Mouse (Mus musculus) regulatory T cell (primary cell): ENCODE results near the gene Cyp2b19.
"Not testable (repeated sequence)": the region's sequence is repeated elsewhere in the genome, so short reads cannot be mapped to it uniquely, and the experiment has no call there.

Source experiments
- in situ Hi-C: fragments of 300-600 bp; cut with MboI, MseI; formaldehyde crosslinking; loops from one replicate; pipeline ENCODE4 v1.15.1; 2025; ENCODE audit warnings: high pct_unique_total_duplicates

Gene Cyp2b19

GRCm38 (mm10) chr7:26756842-26757241, at the start of gene Cyp2b19:
TSS of gene Cyp2b19 (plus strand) at chr7:26757142.
- in situ Hi-C loops, result loop anchor here (25.0 kb wide), 1 partner anchor 530 kb away; no protein-coding TSS in a partner anchor

- in situ Hi-C loops, result no loop called here
These were observed 45.9 kb upstream of the Cyp2b19 start for GRCm38 (mm10) chr7:26711061-26711460.

DNA sequence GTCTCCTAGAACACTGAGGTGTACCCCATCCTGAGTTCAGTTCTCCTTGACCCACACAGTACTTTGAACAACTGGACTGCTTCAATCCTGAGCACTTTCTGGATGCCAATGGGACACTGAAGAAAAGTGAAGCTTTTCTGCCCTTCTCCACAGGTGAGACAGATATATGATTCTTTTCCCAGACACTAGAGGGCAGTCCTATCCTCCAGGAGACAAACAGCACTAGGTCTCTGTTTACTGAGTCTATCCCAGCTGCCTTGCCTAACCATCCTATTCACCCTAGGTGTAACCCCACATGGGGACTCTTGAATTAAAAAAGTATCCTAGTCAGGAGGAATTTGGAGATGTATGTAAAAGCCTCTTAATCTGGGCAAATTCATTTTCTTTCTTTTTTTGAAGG, 18.0 kb upstream of the Cyp2b19 start:
- in situ Hi-C loops, result no loop called here

GRCm38 (mm10) chr7:26743948-26744347, 13.0 kb upstream of the Cyp2b19 start:
- in situ Hi-C loops, result no loop called here

DNA sequence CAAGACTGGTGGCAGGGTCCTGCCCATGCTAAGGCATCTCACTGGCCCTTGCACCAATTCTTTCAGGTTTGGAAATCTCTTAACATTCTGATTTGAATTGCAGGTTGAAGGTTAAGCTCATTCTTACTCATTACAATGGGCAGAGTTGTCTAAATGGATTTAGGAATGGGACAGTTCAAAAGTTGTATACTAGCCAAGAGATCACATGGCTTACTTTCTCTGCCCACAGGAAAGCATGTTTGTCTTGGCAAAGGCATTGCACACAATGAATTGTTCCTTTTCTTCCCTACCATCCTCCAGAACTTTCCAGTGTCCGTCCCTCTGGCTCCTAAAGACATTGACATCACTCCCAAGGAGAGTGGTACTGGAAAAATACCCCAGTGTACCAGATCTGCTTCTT, 11.5 kb upstream of the Cyp2b19 start:
- in situ Hi-C loops, result loop anchor here (5.0 kb wide), 1 partner anchor 198 kb away; no protein-coding TSS in a partner anchor

DNA sequence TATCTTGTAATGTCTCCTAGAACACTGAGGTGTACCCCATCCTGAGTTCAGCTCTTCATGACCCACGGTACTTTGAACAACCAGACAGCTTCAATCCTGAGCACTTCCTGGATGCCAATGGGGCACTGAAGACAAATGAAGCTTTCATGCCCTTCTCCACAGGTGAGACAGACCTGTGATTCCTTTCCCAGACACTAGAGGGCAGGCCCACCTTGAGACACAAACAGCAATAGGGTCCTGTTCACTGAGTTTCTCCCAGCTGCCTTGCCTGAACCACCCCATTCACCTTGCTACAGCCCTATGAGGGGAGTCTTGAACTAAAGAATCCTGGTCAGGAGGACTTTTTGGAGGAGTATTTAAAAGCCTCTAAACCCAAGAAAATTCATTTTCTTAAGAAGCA, 10.1 kb downstream of the Cyp2b19 start:
- in situ Hi-C loops, result loop anchor here (25.0 kb wide), 1 partner anchor 520 kb away; no protein-coding TSS in a partner anchor

- in situ Hi-C loops, result loop anchor here (25.0 kb wide), 1 partner anchor 517 kb away; no protein-coding TSS in a partner anchor
These were observed 13.0 kb downstream of the Cyp2b19 start for GRCm38 (mm10) chr7:26769881-26770470.

- in situ Hi-C loops, result loop anchor here (25.0 kb wide), 1 partner anchor 514 kb away; no protein-coding TSS in a partner anchor
These were observed 16.1 kb downstream of the Cyp2b19 start for GRCm38 (mm10) chr7:26772866-26773586.

GRCm38 (mm10) chr7:26775866-26776265, 18.9 kb downstream of the Cyp2b19 start:
- in situ Hi-C loops, result no loop called here

DNA sequence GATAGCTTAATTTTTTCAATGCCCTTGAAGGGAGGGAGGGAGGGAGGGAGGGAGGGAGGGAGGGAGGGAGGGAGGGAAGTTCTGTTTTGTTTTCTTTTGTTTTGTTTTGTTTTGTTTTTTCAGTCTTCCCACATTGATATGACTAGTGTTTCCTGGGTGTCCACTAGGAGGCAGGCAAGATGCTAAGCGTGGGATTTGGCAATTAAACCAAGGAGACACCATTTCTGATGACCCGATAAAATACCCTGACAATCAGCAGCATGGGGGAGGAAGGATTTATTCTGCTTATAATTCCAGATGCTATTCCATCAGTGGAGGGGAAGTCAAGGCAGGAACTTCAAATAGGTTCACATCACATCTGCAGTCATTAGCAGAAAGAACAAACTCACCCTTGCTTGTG, 20.9 kb downstream of the Cyp2b19 start:
- in situ Hi-C loops, result no loop called here

- in situ Hi-C loops, result no loop called here
These were observed 21.5 kb downstream of the Cyp2b19 start for GRCm38 (mm10) chr7:26778474-26778873.

- in situ Hi-C loops, result no loop called here
These were observed 23.0 kb downstream of the Cyp2b19 start for GRCm38 (mm10) chr7:26779799-26780416.

DNA sequence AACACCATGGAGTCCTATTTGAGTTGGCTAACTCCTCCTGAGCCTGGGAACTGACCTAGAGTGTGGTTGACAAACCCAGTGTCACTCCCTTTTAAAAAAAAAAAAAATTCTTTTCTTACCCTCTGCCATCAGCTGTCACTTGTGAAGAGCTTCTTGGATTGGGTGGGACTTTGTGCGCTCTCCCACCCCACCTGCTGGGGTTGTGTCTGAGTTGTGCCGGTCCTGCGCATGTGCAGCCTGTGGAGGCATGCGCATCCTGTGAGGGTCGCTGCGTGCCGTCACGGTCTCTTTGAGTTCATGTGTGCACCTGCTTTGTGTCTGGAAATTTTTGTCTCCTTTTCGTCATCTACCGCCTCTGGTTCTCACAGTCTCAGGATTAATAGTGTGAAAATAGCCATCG, 23.6 kb downstream of the Cyp2b19 start:
- in situ Hi-C loops, result no loop called here

GRCm38 (mm10) chr7:26780998-26781766, 24.2 kb downstream of the Cyp2b19 start:
- in situ Hi-C loops, result no loop called here

DNA sequence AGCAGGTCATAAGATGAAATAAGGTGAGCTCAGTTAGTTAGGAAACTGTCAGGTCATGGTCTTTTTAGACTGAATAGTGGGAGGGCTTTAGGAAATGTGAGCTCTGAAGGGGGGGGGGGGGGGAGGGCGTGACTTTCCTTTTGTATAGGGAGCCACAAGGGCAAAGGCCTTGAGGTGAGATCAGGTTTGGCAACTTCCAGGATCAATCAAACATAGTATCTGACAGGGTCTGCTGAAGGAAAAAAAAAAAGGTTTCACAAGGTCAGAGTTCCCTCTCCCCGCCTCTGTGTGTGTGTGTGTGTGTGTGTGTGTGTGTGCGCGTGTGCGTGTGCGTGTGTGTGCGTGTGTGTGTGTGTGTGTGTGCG, 24.8 kb downstream of the Cyp2b19 start:
- in situ Hi-C loops, result no loop called here

DNA sequence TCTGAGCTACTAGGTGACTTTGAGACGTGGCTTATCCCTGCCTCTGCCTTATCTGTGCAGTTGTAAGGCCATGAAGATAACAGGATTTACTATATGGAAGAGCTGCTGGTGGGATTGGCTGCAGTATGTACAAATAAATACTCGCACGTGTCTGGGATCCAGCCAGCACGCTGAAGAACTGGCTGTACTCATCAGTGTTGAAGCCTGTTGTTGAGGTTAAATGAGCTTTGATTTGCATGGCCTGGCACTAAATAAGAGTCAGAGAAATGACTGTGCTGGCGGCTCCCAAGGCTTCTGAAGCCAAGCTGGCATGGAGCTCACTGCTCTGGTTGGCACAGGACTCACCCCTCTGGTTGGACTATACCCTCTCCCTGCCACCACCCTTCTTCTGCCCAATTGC, 26.2 kb downstream of the Cyp2b19 start:
- in situ Hi-C loops, result no loop called here

DNA sequence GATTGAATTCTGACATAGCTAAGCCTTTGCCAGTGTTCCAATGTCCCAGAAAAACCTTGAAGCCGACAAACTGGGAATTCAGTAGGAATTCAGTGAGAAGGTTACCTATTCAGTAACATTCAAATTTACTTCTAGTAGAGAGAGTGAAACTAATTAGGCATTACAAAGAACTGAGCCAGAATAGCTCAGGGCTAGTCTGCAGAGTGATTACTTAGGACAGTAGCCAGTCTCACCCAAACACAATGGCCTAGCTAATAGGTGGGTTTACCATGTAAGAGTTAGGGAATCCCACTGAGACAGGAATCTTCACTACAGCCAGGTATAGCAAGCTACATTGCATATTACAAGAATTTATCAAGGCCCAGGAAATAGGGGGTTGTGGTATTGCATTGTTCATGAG, 29.1 kb downstream of the Cyp2b19 start:
- in situ Hi-C loops, result not testable (repeated sequence)

GRCm38 (mm10) chr7:26789984-26790383, 33.0 kb downstream of the Cyp2b19 start:
- in situ Hi-C loops, result no loop called here

- in situ Hi-C loops, result no loop called here
These were observed 43.2 kb downstream of the Cyp2b19 start for GRCm38 (mm10) chr7:26800104-26800503.

DNA sequence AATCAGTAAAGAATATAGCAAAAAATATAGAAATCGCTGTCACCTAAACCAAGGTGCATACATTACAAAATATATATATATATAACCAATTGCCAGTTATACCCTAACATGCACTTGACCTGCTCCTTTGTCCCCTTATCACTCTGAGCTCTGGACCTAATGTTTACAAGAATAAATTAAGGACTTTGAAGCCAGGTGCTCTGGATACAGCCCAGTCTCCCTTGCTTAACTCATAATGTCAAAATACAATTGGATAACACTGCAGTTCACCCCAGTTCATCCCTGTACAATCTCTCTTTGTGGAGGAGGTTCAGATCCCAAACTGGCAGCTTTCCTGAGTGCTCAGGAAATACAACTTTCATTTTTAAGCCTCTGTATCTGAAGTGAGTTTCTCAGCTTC, 44.1 kb downstream of the Cyp2b19 start:
- in situ Hi-C loops, result no loop called here

- in situ Hi-C loops, result no loop called here
These were observed 51.6 kb downstream of the Cyp2b19 start, which contains the start of gene Cyp2g1 for GRCm38 (mm10) chr7:26808592-26808991. TSS of gene Cyp2g1 (plus strand) at chr7:26808892.
